Mouse (Mus musculus) layer of hippocampus, postnatal 14 days (tissue): Measurements from ENCODE around the gene Cd79b. TPM values are rescaled to one million over a fixed set of nuclear protein-coding genes. Genes with fewer than 3 reads are reported as not detected.
"Not testable (repeated sequence)": the region's sequence is repeated elsewhere in the genome, so short reads cannot be mapped to it uniquely, and the experiment has no call there.

Experiments
- DNase-seq, 2 experiments: peaks; one replicate each; pipeline ENCODE4 v3.0.0; 2021 to 2022; ENCODE audit warnings: low spot score in 2 of 2, mixed read lengths in 1 of 2
- long read RNA-seq, 2 experiments: library from polyadenylated mRNA; stranded (forward); transcript quantifications; one replicate each; pipeline ENCODE4 v2.0.0; 2021
- total RNA-seq, 2 experiments: library from RNA; stranded (reverse); gene quantifications; 2 replicates each; pipeline ENCODE4 v1.2.3; 2021

Cd79b gene
- under 1 TPM; 0.43 to 0.67 TPM for total RNA-seq
- long read RNA-seq, experiment 1, result 0 reads
- long read RNA-seq, experiment 2, result 0 reads

DNA sequence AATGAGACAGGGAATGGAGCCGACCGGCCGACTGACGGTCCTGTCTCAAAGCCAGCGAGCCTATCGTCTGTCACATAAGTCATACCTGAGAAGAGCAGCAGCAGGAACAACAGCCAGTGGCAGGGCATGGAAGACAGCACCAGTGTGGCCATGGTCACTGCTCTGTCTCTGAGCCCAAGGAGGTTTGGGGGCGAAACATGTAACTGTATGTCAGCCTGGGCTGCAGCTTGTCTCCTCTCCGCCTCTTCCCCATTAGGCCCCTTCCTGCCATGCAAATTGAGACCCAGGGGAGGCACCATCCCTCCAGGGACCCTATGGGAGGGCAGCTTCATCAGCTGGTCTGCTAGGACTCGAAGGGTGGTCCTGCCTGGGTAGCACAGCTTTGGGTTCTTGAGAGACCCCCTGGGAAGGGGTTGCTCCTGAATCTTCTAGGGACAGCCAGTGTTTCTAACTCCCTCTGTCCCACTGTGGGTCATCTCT is at the start of gene Cd79b:
Gene Cd79b, minus strand, starts transcription at position 430 of the 480 bp plus-strand sequence.
- no peak for DNase-seq

DNA sequence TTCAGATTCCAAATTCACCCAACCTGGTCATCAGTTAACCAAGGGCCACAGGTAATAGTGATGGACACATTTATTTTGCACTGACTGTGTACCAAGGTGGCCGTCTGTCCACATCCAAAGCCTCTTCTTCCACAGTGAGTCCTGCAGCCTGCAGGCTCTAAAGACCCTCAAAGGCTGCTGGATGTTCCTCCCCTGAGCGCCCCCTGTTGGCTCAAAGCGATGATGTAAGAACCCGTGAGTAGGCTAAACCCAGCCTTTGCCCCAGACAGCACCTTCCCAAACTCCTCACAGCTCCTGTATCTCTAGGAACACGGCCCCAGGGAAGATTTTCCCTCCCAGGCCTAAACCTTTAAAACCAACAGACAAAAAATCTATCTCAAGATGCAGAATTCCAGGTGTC is 44.8 kb upstream of the Cd79b start:
- no peak for DNase-seq

DNA sequence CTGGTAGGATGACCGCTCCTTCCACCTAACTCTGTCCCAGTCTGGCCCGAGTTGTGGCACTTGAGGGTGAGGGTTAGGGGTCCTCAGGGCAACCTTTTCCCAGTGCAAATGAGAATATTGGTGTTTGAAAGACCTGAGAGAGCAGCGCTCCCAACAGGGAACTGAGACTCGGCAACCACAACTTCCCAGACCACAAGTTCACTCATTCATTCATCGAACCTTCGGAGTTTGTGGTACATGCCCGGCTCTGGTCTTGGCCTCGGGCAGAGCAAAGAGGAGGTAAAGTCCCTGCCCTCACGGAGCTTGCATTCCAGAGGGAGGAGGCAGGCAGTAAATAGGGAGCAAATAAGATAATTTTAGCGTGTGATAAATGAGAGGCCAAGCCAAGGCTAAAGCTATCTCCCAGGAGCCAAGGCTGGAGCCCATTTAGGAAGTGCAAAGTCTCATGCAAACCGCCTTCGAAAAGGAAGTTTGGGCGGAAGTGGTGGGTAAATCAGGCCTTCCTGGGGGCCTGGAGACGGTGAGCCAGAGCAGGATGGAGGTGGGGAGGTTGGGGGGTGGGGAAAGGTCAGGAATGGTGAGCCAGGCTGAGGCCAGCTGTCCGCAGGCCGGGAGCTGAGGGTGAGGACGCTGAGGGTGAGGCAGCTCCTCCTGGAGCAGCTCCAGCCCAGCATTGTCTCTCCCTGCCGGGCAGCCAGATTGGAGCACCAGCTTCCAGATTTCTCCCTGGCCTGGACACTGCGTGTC is 41.0 kb upstream of the Cd79b start:
- DNase-seq, result no peak

DNA sequence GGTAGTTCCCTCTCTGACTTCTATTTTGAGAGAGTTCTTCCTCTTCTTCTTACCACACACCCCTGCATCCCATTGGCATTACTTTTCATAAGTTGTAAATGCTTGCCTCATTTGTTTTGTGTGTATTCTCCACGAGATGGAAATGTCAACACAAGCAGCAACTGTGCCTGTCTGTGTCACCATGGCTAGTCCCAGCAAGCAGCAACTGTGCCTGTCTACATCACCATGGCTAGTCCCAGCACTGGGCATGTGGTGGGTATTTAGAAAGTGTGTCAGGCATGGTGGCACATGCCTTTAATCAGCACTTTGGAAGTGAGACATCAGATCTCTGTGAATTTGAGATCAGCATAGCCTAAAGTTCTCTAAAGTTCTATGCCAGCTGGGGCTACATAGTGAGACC is 39.6 kb upstream of the Cd79b start:
- DNase-seq, result no peak

DNA sequence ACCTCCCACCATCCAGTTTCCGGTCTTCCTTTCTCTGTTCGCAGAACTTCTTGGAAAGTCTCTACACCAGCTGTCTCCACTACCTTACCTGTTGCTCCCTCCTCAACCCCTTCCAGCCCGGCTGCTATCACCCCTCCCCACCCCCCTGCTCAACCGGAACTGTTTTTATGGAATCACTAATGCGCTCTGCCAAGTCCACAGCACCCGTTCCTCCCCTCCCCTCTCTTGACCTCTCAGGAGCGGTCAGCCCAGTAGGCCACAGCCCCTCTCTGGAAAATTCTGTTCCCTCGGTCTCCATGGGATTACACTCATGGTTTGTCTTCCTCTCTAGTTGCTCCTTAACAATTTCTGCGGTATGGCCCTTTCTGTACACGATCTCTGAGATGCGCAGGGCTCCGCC is 38.6 kb upstream of the Cd79b start, which contains the start of gene Scn4a:
Gene Scn4a, minus strand, starts transcription at position 101 of the 400 bp plus-strand sequence.
- DNase-seq, result no peak

DNA sequence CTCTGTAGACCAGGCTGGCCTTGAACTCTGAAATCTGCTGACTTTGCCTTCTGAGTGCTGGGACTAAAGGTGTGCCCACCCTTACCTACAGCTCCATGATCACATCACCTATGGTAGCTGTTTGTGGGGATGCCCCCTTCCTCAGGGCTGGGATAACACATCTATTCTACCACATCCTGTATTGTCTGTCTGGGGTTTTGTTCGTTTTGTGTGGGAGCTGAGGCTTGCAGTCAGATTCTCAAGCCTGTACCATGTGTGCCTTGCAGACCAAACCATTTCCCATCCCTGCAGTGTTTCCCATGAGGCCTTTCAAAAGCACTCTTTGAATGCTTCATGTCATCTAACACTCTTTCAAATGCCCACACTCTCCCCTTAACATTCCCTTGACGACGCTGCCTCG is 37.4 kb upstream of the Cd79b start:
- no peak for DNase-seq

DNA sequence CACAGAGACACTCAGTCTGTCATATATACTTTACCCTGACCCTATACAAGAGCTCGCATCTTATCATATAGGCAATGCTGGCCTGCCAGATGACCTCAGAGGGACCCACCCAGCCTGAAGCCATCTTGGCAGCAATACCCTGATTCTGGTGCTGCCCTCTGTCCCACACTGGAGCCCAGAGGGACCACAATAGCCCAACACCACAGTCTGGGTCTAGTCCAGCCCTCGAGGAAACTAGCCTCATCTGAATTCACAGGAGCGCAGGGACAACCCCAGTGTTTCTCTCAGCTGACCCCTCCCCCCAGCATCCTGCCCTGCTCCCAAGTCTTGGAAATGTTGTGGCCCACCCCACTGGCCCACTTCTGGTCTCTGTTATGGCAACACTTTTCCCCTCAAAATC is 36.7 kb upstream of the Cd79b start:
- DNase-seq, result no peak

DNA sequence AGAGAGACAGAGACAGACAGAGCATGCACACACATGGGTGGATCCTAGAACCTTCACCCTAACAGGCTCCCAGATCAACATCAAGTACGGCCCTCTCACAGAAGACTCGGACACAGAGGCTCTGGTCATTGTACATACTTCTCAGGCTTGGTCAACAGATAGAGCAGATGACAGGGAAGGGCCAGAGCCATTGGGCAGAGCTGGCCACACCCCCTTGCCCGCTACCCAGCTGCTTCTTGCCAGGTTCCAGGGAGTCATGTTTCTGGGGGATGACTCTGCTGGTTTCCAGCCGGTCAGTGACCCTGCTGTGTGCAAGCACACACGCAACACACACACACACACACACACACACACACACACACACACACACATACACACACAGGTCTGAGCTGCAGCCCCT is 36.3 kb upstream of the Cd79b start:
- no peak for DNase-seq

DNA sequence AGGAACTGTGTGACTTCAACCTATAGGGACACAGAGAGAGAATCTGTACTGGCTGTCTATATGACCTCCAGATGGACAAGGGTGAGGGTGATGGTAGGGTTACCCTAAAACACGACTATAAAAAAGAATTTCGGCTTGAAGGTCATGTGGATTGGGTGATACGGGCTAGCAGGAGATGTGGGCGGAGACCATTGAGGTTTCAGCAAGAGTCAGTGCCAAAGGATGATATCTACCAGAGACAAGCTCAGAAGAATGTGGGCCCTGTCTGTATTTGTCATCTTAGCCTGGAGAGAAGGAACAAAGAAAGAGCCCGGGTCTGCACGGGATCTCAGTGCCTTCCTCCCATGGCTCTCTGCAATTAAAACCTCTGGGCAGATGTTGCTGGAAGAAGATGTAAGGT is 35.2 kb upstream of the Cd79b start:
- no peak for DNase-seq

DNA sequence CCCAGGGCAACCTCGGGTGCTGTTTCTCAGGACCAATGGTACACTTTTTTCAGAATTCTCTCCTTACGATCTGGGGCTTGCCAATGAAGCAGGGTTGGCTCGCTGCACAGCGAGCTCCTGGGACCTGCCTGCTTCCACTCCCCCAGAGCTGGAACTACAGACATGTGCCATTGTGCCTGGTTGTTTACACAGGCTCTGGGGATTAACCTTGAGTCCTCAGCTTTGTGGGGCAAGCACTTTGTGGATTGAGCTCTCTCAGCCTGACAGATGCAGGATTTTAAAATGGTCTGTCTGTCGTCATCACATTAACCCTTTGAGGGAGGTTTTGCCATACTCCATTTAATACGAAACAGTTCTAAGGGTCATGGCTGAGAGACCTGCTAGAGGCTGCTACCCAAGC is 30.3 kb upstream of the Cd79b start:
- no peak for DNase-seq

DNA sequence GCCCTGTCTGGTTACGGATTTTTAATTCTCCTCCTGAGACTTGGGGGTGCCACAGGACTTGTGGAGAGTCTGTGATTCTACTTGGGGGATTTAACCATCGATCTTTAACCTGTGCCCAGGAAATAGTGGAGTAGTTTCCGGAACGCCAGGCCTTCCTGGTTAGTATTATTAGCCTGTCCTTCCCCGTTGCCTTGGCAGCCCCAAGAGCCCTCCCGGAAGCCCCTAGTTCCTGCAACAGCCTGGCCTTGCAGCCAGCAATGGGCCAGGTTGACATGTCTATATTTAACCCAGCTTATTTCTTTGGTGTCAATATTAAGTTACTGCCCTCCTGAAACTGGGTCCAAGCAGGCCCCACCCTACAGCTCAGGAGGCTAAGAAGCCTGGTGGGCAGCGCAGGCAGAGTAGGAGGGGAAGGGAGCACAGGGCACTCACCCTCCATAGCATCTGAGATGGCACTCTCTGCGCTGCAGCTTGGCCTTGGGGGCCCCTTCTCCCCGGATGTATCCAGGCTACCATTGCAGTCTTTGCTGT is 26.5 kb upstream of the Cd79b start:
- DNase-seq, result no peak

DNA sequence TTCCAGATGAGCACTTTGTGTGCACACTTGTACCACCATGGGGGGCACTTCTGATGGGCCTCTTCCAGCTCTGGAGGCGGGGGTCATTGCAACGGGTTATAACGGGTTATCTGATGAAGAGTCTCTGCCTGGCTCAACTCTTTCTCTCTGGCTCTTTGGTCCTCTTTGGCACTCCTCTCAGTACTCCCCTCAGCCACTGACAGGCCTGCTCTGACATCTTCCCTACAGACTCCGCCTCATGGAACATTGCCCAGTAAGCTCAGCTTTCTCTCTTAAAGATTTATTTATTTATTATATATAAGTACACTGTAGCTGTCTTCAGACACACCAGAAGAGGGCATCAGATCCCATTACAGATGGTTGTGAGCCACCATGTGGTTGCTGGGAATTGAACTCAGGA is 24.8 kb upstream of the Cd79b start:
- not testable (repeated sequence) for DNase-seq

DNA sequence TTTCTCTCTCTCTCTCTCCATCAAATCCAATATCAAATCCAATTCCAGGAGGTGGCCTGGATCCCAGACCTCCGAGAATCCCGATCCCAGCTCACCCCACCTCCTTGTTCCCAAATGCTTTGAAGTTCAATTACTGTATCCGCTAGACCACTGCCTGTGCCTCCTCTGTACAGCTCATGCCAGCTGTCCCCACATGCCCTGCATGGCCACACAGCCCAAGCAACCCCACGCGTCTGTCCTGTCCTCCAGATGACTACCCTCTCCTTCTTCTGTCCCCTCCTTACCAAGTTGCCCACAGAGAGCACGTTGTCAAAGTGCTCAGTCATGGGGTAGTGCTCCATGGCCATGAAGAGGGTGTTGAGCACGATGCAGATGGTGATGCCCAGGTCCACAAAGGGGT is 24.3 kb upstream of the Cd79b start:
- no peak for DNase-seq

DNA sequence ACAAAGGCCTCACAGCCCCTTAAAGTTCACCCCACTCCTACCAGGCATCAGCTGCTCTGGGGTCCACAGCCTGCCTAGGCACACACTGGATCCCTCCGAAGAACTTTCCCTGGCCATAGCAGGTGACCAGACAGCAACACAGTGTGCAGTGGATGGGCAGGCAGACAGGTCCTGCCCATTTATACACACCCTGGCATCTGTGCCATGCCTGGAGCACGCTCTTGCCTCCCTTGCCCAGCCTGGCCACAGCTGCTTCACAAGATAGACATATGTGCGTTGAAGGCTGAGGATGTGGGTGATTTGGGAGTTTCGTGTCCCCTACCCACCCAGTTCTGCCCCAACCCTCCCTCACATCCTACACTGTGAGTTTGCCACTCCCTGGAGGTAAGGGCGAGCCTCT is 23.5 kb upstream of the Cd79b start:
- no peak for DNase-seq

DNA sequence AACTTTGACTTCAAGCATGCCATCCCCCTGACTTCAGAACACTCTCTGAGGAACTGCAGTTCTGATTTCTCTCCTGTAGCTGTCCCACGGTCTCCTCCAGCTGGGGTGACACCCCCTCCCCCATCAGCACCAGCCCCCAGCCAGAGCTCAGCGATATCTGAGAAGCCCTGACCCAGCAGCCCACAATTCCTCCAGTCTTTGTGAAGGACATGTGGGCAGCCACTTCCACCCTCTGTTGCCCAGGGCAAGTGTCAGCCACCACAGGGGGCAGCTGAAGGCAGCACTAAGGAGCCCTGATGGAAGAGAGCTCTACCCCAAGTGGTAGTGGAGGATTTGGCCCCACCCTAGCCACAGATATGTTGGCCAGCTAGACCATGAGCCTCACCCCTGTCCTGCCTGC is 19.5 kb upstream of the Cd79b start:
- DNase-seq, result no peak

DNA sequence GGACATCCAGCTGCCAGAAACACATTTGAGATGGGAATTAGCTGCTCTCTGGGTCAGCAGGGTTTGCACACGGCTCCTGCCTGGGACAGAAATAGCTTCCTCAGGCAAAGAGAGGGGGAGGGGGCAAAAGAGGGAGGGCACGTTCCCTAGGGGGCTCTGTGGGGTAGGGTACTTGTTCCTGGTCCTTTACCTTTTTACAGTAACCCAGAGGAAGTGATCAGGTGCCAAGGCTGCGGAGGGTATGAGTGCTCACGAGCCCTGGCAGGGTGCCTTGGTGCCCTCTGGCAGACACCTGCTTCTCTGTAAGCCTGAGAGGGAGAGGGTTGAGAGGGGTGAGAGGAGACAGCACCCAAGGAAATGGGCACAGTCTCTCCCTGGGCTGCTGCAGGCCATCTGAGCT is 17.9 kb upstream of the Cd79b start:
- DNase-seq, result no peak

DNA sequence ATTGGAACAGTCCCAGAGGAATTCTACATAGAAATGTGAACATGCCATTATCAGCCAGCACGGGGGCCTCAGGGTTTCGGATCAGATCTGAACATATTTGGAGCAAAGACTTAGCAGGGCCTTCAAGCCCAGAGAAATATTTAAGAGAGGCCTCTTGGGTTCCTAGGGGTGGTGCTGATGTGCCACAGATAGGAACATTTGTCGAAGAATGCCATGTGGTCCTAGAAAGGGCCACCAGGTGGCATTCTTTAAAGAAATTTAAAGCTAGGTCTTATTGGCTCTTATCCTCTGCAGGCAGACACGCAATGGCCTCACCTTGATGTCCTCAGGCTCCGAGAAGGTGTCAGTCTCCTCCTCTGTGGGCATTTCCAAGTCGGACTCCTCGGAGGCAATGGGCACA is 15.1 kb upstream of the Cd79b start:
- DNase-seq, result peak; percentile 24 to 44

DNA sequence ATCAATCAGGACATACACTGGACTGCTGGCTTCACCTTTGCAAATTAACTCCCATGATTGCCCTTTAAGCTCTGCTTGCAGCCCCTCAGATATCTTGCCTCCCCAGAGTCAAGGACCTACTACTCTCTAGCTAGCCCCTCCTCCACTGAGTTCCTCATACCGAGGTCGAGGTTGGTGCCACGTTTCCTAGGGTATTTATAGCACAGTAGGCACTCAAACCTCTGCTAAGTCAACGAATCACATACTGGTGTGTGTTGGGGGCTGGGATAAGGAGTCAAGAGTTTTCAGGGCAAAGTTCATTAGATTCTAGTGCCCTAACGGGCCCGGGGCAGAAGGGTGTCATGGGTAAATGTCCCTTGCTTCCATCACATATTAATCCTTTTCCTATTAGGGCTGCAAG is 14.6 kb upstream of the Cd79b start:
- DNase-seq, result no peak

DNA sequence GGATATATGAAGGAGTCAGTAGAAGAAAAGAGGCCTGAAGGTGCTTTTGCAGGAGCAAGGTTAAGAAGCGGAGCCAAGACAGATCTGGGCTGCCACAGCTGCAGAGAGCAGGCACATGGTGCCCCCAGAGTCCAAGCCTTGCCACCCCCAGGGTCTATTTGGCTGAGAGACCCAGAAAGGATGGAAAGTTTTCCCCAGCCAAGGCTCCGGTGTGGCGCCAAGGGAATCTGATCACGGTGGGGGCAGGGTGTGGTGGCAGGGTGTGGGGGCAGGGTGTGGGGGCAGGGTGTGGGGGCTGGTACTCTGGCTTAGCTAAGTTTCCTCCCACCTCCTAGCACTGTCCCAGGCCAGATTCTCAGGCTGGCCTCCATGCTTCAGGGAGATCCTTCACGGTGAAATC is 14.0 kb upstream of the Cd79b start:
- no peak for DNase-seq

DNA sequence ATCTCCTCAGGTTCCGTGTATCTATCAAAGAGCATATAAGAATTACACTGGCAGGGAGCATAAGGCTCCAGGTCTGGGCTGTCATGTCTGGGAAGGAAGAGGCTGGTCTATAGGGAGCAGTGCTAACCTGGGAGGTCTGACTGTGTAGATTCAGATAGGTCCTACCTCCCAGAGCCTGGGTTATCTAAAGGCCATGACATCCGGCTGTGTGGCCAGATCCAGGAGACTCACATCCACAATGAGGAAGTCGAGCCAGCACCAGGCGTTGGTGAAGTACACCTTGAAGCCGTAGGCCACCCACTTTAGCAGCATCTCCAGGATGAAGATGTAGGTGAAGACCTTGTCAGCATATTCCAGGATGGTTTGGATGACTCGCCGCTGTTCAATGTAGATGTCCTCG is 11.9 kb upstream of the Cd79b start:
- no peak for DNase-seq

DNA sequence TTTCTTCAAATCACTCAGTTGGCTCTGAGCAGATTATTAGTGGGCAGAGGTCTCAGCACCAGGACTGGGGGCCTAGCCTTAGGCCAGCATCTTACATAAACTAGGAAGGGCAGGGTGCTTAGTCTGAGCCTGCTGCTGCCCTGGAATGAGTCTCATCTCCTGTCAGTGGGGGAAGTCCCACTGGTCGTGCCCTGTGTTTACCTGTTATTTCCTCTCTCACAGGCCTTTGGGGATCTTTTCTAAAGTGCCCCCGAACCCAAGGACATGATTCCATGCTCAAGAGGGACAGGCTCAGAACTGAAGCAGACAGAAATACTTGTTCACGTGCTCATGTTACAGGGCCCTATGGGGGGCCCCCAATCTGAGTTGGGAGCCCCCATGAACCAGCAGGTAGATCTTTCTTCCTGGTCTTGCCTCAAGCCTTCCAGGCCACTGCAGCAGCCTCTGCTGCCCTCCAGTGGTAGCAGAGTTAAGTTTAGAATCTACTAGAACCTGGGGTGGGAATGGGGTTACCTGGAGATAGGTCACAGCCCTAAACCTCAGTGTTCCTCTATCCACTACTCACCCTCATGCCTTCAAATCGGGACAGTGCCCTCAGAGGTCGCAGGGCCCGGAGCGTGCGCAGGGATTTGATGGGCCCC is 11.1 kb upstream of the Cd79b start:
- peak; percentile 60 for DNase-seq

DNA sequence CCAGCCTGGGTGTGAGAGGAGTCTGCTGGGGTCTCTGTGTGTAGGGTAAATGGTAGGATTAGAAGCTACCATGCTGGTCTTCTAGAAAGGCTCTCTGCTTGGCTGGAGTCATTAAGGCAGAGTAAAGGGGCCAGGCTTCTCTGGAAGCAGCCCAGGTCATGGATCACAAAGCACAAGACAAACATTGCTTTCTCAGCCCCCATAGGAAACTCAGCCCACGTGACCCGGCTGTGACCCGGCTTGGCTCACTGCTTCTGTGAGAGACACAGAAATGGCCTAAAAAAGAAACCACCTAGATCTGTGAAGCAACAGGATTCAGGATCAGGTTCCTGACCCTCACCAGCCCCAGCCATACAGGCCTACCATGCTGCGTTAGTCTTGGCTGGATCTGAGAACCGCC is 10.3 kb upstream of the Cd79b start:
- no peak for DNase-seq
